7 mouse cellular contexts compared by ENCODE assay signal in genomic region chr11:75421375-75422012, GRCm38 (mm10). TPM values are rescaled to one million over a fixed set of nuclear protein-coding genes. Genes with fewer than 3 reads are reported as not detected.
A peak's percentile ranks its signal among the peaks of the same experiment; 100 is the strongest.
DNase-seq lines count a peak whose midpoint lies in the region; ATAC-seq lines count a peak whose summit lies in the region.

No protein-coding gene starts in this region.

- no peaks in the 10 kb centered on the region for H3K9me3 ChIP-seq in midbrain, embryonic 12.5 days
- no peaks in the 10 kb centered on the region for H3K9me3 ChIP-seq in midbrain, embryonic 14.5 days (ENCODE audit: control insufficient read depth, low read length)
- no peaks in the 10 kb centered on the region for H3K9me3 ChIP-seq in limb, embryonic 12.5 days
- no peaks in the 10 kb centered on the region for H3K9me3 ChIP-seq in stomach, embryonic 16.5 days (replicated peaks; ENCODE audit: control insufficient read depth, low read length)

- H3K36me3 ChIP-seq in midbrain, embryonic 12.5 days, result no peaks in the 10 kb centered on the region
- H3K36me3 ChIP-seq in midbrain, embryonic 14.5 days (ENCODE audit: control insufficient read depth, insufficient read depth, low read length), result no peaks in the 10 kb centered on the region
- H3K36me3 ChIP-seq in limb, embryonic 12.5 days, result peaks cover 13% of the 10 kb centered on the region
- H3K36me3 ChIP-seq in stomach, embryonic 16.5 days (ENCODE audit: control insufficient read depth, insufficient read depth, low read length), result no peaks in the 10 kb centered on the region

- peaks cover 11% of the 10 kb centered on the region for H3K4me1 ChIP-seq in midbrain, embryonic 12.5 days
- no peaks in the 10 kb centered on the region for H3K4me1 ChIP-seq in midbrain, embryonic 14.5 days (ENCODE audit: control insufficient read depth, insufficient read depth, low read length)
- H3K4me1 ChIP-seq in limb, embryonic 12.5 days (replicated peaks), result peaks cover 18% of the 10 kb centered on the region
- peaks cover 5% of the 10 kb centered on the region; the same call in 1 of the 2 replicates for H3K4me1 ChIP-seq in stomach, embryonic 16.5 days (ENCODE audit: control insufficient read depth, insufficient read depth, low read length)

- 0 out of 2 replicates have a peak overlapping the region, but pooled peaks have one; percentile 1 for H3K4me2 ChIP-seq in midbrain, embryonic 12.5 days (replicated peaks)
- no peak overlapping the region for H3K4me2 ChIP-seq in midbrain, embryonic 14.5 days (ENCODE audit: low read length)
- H3K4me2 ChIP-seq in limb, embryonic 12.5 days, result peak overlapping the region; percentile 68
- H3K4me2 ChIP-seq in stomach, embryonic 16.5 days (ENCODE audit: low read depth, low read length), result peak overlapping the region; percentile 43; the same call in 1 of the 2 replicates

- H3K27me3 ChIP-seq in midbrain, embryonic 12.5 days, result no peaks in the 10 kb centered on the region
- H3K27me3 ChIP-seq in midbrain, embryonic 14.5 days (ENCODE audit: control insufficient read depth, insufficient read depth, low read length), result no peaks in the 10 kb centered on the region
- no peaks in the 10 kb centered on the region for H3K27me3 ChIP-seq in limb, embryonic 12.5 days
- no peaks in the 10 kb centered on the region for H3K27me3 ChIP-seq in stomach, embryonic 16.5 days (ENCODE audit: control insufficient read depth, insufficient read depth, low read length)

- no peak for DNase-seq in midbrain, embryonic 14.5 days
- peak; percentile 49 for DNase-seq in gastrocnemius, postnatal 14 days
- no peak for DNase-seq in thymus, postnatal 36 days

- no peak overlapping the region for H3K27ac ChIP-seq in midbrain, embryonic 12.5 days (replicated peaks)
- no peak overlapping the region for H3K27ac ChIP-seq in midbrain, embryonic 14.5 days (replicated peaks; ENCODE audit: low read depth, low read length)
- peak overlapping the region; percentile 76 for H3K27ac ChIP-seq in limb, embryonic 12.5 days
- no peak overlapping the region for H3K27ac ChIP-seq in stomach, embryonic 16.5 days (ENCODE audit: low read length)

- no peak overlapping the region for H3K9ac ChIP-seq in midbrain, embryonic 12.5 days (replicated peaks)
- no peak overlapping the region for H3K9ac ChIP-seq in midbrain, embryonic 14.5 days (replicated peaks; ENCODE audit: low read length)
- H3K9ac ChIP-seq in limb, embryonic 12.5 days (replicated peaks), result peak overlapping the region; percentile 54
- H3K9ac ChIP-seq in stomach, embryonic 16.5 days (ENCODE audit: low read length), result peak overlapping the region; percentile 53

- 47% methylated on average over 6 of the region's 6 CpGs for WGBS in midbrain, embryonic 12.5 days
- 56% methylated on average over 6 of the region's 6 CpGs for WGBS in midbrain, embryonic 14.5 days
- WGBS in limb, embryonic 12.5 days, result 25% methylated on average over 6 of the region's 6 CpGs
- WGBS in stomach, embryonic 16.5 days, result 53% methylated on average over 6 of the region's 6 CpGs

- ATAC-seq in midbrain, embryonic 12.5 days (ENCODE audit: low FRiP score, low read depth), result no peak
- ATAC-seq in midbrain, embryonic 14.5 days (ENCODE audit: low FRiP score, low TSS enrichment), result no peak
- peak; percentile 37; the same call in 1 of the 2 replicates for ATAC-seq in limb, embryonic 12.5 days (ENCODE audit: insufficient number of reproducible peaks, insufficient read depth, low FRiP score, low TSS enrichment, low read depth)
- no peak for ATAC-seq in stomach, embryonic 16.5 days (ENCODE audit: insufficient read depth, low FRiP score)
- no peak for ATAC-seq in cerebellum, adult (ENCODE audit: insufficient number of reproducible peaks, low FRiP score, low TSS enrichment)

- H3K4me3 ChIP-seq in midbrain, embryonic 12.5 days, result no peak overlapping the region
- H3K4me3 ChIP-seq in midbrain, embryonic 14.5 days (replicated peaks; ENCODE audit: low read depth, low read length), result no peak overlapping the region
- peak overlapping the region; percentile 47 for H3K4me3 ChIP-seq in limb, embryonic 12.5 days (replicated peaks)
- H3K4me3 ChIP-seq in stomach, embryonic 16.5 days (replicated peaks; ENCODE audit: low read length), result peak overlapping the region; percentile 35

- intact Hi-C loops in gastrocnemius, postnatal 14 days (cut with DNase I; ENCODE audit: low total_unique reads), result no loop called here

RNA-seq across cellular contexts. Expression of gene Serpinf1, which starts 1.0 kb away (rescaled TPM):
- 45.8 and 73.3 TPM in 2 replicates for polyA plus RNA-seq in midbrain, embryonic 12.5 days (2016; fragmentation: Nextera tagmentation; extraction: Ambion mirVana)
- 2.7 and 38.5 TPM in 2 replicates for polyA plus RNA-seq in midbrain, embryonic 14.5 days (2014; fragmentation: Nextera tagmentation; extraction: Ambion mirVana)
- total RNA-seq in gastrocnemius, postnatal 14 days (2021), result 100 to 1,000 TPM; 128 to 156 TPM
- 177 and 181 TPM in 2 replicates for polyA plus RNA-seq in limb, embryonic 12.5 days (2016; fragmentation: Nextera tagmentation; extraction: Ambion mirVana)
- polyA plus RNA-seq in stomach, embryonic 16.5 days (2015; fragmentation: Nextera tagmentation; extraction: Ambion mirVana), result 60.2 and 72.8 TPM in 2 replicates

RNA-seq across cellular contexts. Expression of gene Serpinf2, which starts 17.9 kb away (rescaled TPM):
- 0.16 TPM in 1 of 2 replicates, not detected in the other for polyA plus RNA-seq in midbrain, embryonic 12.5 days (2016; fragmentation: Nextera tagmentation; extraction: Ambion mirVana)
- not detected in 2 replicates for polyA plus RNA-seq in midbrain, embryonic 14.5 days (2014; fragmentation: Nextera tagmentation; extraction: Ambion mirVana)
- total RNA-seq in gastrocnemius, postnatal 14 days (2021), result not detected
- polyA plus RNA-seq in limb, embryonic 12.5 days (2016; fragmentation: Nextera tagmentation; extraction: Ambion mirVana), result 0.09 and 0.35 TPM in 2 replicates
- 65.3 and 68.3 TPM in 2 replicates for polyA plus RNA-seq in stomach, embryonic 16.5 days (2015; fragmentation: Nextera tagmentation; extraction: Ambion mirVana)

RNA-seq across cellular contexts. Expression of gene Wdr81, which starts 33.0 kb away (rescaled TPM):
- polyA plus RNA-seq in midbrain, embryonic 12.5 days (2016; fragmentation: Nextera tagmentation; extraction: Ambion mirVana), result 8.6 and 9.4 TPM in 2 replicates
- 5.7 and 7.4 TPM in 2 replicates for polyA plus RNA-seq in midbrain, embryonic 14.5 days (2014; fragmentation: Nextera tagmentation; extraction: Ambion mirVana)
- total RNA-seq in gastrocnemius, postnatal 14 days (2021), result 1 to 10 TPM; 6.0 TPM
- polyA plus RNA-seq in limb, embryonic 12.5 days (2016; fragmentation: Nextera tagmentation; extraction: Ambion mirVana), result 6.8 and 7.1 TPM in 2 replicates
- 6.8 and 7.0 TPM in 2 replicates for polyA plus RNA-seq in stomach, embryonic 16.5 days (2015; fragmentation: Nextera tagmentation; extraction: Ambion mirVana)

RNA-seq across cellular contexts. Expression of gene Tlcd2, which starts 40.0 kb away (rescaled TPM):
- 5.9 and 9.1 TPM in 2 replicates for polyA plus RNA-seq in midbrain, embryonic 12.5 days (2016; fragmentation: Nextera tagmentation; extraction: Ambion mirVana)
- polyA plus RNA-seq in midbrain, embryonic 14.5 days (2014; fragmentation: Nextera tagmentation; extraction: Ambion mirVana), result 1.1 and 2.5 TPM in 2 replicates
- 10 to 100 TPM; 17.3 to 23.0 TPM for total RNA-seq in gastrocnemius, postnatal 14 days (2021)
- 15.6 and 17.5 TPM in 2 replicates for polyA plus RNA-seq in limb, embryonic 12.5 days (2016; fragmentation: Nextera tagmentation; extraction: Ambion mirVana)
- 22.7 and 22.9 TPM in 2 replicates for polyA plus RNA-seq in stomach, embryonic 16.5 days (2015; fragmentation: Nextera tagmentation; extraction: Ambion mirVana)

Comparison
In these comparisons a context has a peak if more than half of its experiments do, and no peak if none do; other contexts are left out.
1. H3K4me3 ChIP-seq: peak in limb, embryonic 12.5 days (single experiment) and stomach, embryonic 16.5 days (single experiment); none in midbrain, embryonic 12.5 days (single experiment) and midbrain, embryonic 14.5 days (single experiment).
2. H3K9ac ChIP-seq: peak in limb, embryonic 12.5 days (single experiment) and stomach, embryonic 16.5 days (single experiment); none in midbrain, embryonic 12.5 days (single experiment) and midbrain, embryonic 14.5 days (single experiment).
3. RNA of gene Serpinf2, which starts 17.9 kb away (polyA plus RNA-seq): 65.3 to 68.3 TPM in stomach, embryonic 16.5 days; 0.09 to 0.35 TPM in limb, embryonic 12.5 days, 0.16 TPM in midbrain, embryonic 12.5 days and not detected in midbrain, embryonic 14.5 days; every median in the first group is over 10 times any median in the second.